Mouse (Mus musculus): ENCODE results near the gene Prtg. TPM values are rescaled to one million over a fixed set of nuclear protein-coding genes. Genes with fewer than 3 reads are reported as not detected.

Gene Prtg
- polyA plus RNA-seq, 1 experiment, result not detected

GRCm38 (mm10) chr9:72889777-72890176, 83.1 kb downstream of the Prtg start:
- Histone ChIP-seq H3K4me3 (ENCODE audit: insufficient read depth, low read length) (no peak overlapping the region), H3K4me1 (ENCODE audit: control insufficient read depth, insufficient read depth, low read length) (no peaks in the 10 kb centered on the region), H3K27ac (ENCODE audit: insufficient read depth, low read depth, low read length) (no peak overlapping the region)
- TF ChIP-seq POLR2A (IDR thresholded peaks at IDR 0.05; ENCODE audit: borderline replicate concordance, low read depth, low read length) (no peak), CTCF (IDR thresholded peaks at IDR 0.05; ENCODE audit: low read depth, low read length) (no peak)

DNA sequence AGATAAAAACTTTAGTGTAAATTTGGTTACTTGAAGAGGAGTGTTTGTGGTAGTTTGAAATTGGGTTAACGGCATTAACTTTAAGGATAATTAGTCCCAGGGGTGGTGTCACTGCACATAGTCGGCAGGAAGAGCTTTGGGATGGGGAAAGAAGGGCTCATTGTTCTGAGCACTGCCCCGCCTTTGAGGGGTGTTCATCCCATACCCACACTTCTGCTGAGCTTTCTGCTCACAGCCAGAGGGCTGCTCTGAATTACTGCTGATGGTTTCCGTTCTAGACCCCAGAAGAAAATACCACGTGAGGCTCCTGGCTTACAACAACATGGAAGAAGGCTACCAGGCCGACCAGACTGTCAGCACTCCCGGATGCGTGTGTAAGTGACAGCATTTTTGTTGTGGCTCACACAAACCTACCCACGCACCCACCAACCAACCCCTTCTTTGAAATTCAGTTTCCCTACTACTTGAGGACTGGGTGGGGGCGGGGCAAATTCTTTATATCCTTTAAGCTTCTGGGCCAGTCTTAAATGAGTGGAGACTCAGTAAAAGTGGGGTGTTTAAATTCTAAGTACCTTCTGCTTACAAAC, 83.9 kb downstream of the Prtg start:
- TF ChIP-seq POLR2A (IDR thresholded peaks at IDR 0.05; ENCODE audit: borderline replicate concordance, low read depth, low read length), result no peak
- TF ChIP-seq CTCF (IDR thresholded peaks at IDR 0.05; ENCODE audit: low read depth, low read length), result no peak
- Histone ChIP-seq H3K27ac (ENCODE audit: insufficient read depth, low read depth, low read length) (no peak overlapping the region), H3K4me3 (ENCODE audit: insufficient read depth, low read length) (no peak overlapping the region), H3K4me1 (ENCODE audit: control insufficient read depth, insufficient read depth, low read length) (no peaks in the 10 kb centered on the region)

DNA sequence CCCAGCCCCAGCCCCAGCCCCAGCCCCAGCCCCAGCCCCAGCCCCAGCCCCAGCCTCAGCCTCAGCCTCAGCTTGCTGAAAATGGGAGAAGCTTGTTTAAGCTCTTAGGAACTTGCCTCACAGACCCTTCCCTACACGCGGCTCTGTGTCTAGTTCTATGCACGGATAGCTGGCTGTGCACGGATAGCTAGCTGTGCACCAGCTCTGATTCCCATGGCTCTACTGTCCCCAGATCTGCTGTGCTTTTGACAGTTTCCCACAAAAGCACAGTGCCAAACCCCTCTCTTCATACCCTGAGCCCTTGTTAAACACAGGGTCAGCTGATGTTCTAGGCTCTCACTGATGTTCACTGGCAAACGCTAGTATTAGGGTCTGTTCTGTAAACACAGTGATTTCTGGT, 86.1 kb downstream of the Prtg start:
- Histone ChIP-seq H3K27ac (ENCODE audit: insufficient read depth, low read depth, low read length) (no peak overlapping the region), H3K4me3 (ENCODE audit: insufficient read depth, low read length) (no peak overlapping the region)
- TF ChIP-seq POLR2A (IDR thresholded peaks at IDR 0.05; ENCODE audit: borderline replicate concordance, low read depth, low read length) (no peak), CTCF (IDR thresholded peaks at IDR 0.05; ENCODE audit: low read depth, low read length) (no peak)

DNA sequence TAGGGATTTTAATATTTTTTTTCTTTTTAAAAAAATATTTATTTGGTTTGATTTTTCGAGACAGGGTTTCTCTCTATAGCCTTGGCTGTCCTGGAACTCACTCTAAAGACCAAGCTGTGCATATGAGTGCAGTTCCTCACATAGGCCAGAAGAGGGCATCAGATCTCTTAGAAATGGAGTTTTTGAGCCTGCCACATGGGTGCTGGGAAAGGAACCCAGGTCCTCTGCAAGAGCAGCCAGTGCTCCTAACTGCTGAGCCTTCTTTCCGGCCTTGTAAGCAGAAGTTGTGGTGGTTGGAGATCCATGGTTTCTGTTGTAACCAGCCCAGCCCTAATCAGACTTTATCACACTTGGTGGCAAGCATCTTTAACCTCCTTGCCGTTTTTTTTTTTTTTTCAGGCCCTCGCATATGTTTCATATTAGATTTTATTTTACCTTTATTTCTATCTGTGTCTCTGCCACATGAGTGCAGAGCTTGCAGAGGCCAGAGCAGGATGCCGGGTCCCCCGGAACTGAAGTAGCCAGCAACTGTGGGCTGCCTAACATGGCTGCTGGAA, 88.2 kb downstream of the Prtg start:
- Histone ChIP-seq H3K4me3 (ENCODE audit: insufficient read depth, low read length) (no peak overlapping the region), H3K27ac (ENCODE audit: insufficient read depth, low read depth, low read length) (no peak overlapping the region), H3K4me1 (ENCODE audit: control insufficient read depth, insufficient read depth, low read length) (no peaks in the 10 kb centered on the region)
- TF ChIP-seq POLR2A (IDR thresholded peaks at IDR 0.05; ENCODE audit: borderline replicate concordance, low read depth, low read length), result no peak
- no peak for TF ChIP-seq CTCF (IDR thresholded peaks at IDR 0.05; ENCODE audit: low read depth, low read length)

More for the DNA sequence above, 86.1 kb downstream of the Prtg start:
- H3K4me1 ChIP-seq (ENCODE audit: control insufficient read depth, insufficient read depth, low read length), result no peaks in the 10 kb centered on the region

DNA sequence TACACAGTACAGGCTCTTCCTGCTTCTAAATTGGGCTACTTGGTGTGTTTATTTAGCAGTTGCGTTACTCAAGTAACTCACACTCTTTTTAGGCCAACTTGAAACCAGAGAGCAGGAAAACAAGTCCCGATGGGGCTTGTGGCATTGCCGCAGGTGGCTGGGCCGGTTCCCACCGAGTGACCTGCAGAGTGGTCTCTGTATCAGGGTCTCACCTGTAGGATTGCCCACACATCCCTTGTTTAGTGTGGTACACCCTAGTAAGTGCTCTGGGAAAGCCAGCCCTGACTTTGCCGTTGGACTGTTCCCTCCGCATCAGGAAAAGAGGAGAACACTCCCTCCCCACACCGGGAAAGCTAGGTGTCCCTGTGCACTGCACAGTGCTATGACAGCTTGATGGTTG, 95.4 kb downstream of the Prtg start:
- no peak overlapping the region for H3K27ac ChIP-seq (ENCODE audit: insufficient read depth, low read depth, low read length)
- no peaks in the 10 kb centered on the region for H3K4me1 ChIP-seq (ENCODE audit: control insufficient read depth, insufficient read depth, low read length)
- no peak overlapping the region for H3K4me3 ChIP-seq (ENCODE audit: insufficient read depth, low read length)
- no peak for TF ChIP-seq CTCF (IDR thresholded peaks at IDR 0.05; ENCODE audit: low read depth, low read length)
- TF ChIP-seq POLR2A (IDR thresholded peaks at IDR 0.05; ENCODE audit: borderline replicate concordance, low read depth, low read length), result no peak

DNA sequence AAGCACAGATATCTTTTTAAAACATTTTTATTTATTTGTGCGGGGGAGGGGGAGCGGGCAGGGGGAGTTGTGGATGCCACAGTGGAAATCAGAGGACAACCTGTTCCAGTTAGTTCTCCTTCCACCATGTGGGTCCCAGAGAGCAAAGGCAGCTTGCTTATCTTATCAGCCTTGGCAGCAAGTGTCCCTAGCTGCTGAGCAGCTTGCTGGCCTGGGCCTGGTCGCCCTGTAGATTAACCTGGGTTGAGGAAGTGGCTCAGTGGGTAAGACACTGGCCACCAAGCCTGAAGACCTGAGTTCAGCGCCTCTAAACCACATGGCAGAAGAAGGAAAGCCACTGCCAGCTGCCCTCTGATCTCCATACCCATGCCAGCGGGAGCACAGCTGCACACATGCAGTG, 95.9 kb downstream of the Prtg start:
- Histone ChIP-seq H3K27ac (ENCODE audit: insufficient read depth, low read depth, low read length) (no peak overlapping the region), H3K4me1 (ENCODE audit: control insufficient read depth, insufficient read depth, low read length) (no peaks in the 10 kb centered on the region), H3K4me3 (ENCODE audit: insufficient read depth, low read length) (no peak overlapping the region)
- no peak for TF ChIP-seq POLR2A (IDR thresholded peaks at IDR 0.05; ENCODE audit: borderline replicate concordance, low read depth, low read length)
- no peak for TF ChIP-seq CTCF (IDR thresholded peaks at IDR 0.05; ENCODE audit: low read depth, low read length)

DNA sequence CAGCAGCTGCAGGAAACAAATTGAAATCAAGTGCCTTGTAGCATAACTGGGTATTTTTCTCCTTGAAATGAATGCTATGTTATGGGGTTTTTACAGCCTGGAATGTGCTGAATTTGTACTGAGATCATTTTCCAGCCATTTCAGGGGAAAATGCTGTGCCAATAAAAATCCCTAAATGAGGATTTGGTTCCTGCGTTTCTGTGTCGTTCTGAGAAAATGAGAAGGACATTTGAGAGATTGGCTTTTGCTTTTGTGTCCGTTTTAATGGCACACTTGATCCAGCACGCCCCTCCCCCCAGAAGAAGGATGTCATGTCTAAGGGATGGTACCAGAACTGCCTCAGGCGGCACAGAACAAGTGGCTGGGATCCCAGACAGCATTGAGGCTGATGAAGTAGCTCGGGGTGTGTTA, 100.0 kb downstream of the Prtg start:
- H3K4me3 ChIP-seq (ENCODE audit: insufficient read depth, low read length), result no peak overlapping the region
- no peaks in the 10 kb centered on the region for H3K4me1 ChIP-seq (ENCODE audit: control insufficient read depth, insufficient read depth, low read length)
- no peak overlapping the region for H3K27ac ChIP-seq (ENCODE audit: insufficient read depth, low read depth, low read length)
- TF ChIP-seq CTCF (IDR thresholded peaks at IDR 0.05; ENCODE audit: low read depth, low read length), result no peak
- TF ChIP-seq POLR2A (IDR thresholded peaks at IDR 0.05; ENCODE audit: borderline replicate concordance, low read depth, low read length), result no peak

DNA sequence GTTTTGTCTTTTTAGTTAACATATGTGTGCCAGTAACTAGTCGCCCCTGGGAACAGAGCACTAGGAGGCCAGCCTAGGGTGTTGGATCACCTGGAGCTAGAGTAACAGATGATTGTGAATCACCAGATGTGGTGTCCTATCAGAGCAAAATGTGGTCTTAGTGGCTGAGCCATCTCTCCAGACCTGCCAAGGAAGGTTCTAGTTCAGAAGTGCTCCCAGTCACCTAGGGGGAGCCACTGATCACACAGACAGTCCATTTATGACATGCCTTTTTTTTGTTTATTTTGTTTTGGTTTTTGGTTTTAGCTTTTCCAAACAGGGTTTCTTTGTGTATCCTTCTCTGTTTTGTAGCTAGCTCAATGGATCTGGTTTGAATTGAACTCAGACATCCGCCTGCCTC, 104.7 kb downstream of the Prtg start:
- no peak overlapping the region for H3K4me3 ChIP-seq (ENCODE audit: insufficient read depth, low read length)

DNA sequence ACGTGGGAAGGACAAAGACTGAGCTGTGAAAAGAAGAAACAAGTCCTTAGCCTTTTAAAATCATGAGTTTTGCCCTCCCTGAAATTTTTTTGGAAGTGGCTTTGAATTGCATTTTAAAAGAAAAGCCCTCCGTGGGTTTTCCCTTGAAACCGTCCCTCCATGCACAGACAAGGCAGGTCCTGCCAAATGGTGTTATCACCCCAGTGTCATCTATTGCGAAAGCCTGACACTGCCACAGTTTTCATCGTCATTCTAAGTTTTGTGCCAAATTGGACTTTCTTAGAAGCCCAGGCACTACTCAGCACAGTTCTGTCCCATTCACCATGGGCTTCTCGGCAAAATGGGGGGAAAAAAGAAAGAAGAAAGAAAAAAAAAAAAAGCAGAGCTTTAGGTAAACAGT, 106.9 kb downstream of the Prtg start:
- Histone ChIP-seq H3K4me3 (ENCODE audit: insufficient read depth, low read length) (no peak overlapping the region), H3K27ac (ENCODE audit: insufficient read depth, low read depth, low read length) (no peak overlapping the region), H3K4me1 (ENCODE audit: control insufficient read depth, insufficient read depth, low read length) (no peaks in the 10 kb centered on the region)
- TF ChIP-seq CTCF (IDR thresholded peaks at IDR 0.05; ENCODE audit: low read depth, low read length) (no peak), POLR2A (IDR thresholded peaks at IDR 0.05; ENCODE audit: borderline replicate concordance, low read depth, low read length) (no peak)

More for the DNA sequence above, 104.7 kb downstream of the Prtg start:
- Histone ChIP-seq H3K4me1 (ENCODE audit: control insufficient read depth, insufficient read depth, low read length) (no peaks in the 10 kb centered on the region), H3K27ac (ENCODE audit: insufficient read depth, low read depth, low read length) (no peak overlapping the region)
- TF ChIP-seq CTCF (IDR thresholded peaks at IDR 0.05; ENCODE audit: low read depth, low read length) (no peak), POLR2A (IDR thresholded peaks at IDR 0.05; ENCODE audit: borderline replicate concordance, low read depth, low read length) (no peak)

- Histone ChIP-seq H3K4me1 (ENCODE audit: control insufficient read depth, insufficient read depth, low read length) (no peaks in the 10 kb centered on the region), H3K4me3 (ENCODE audit: insufficient read depth, low read length) (no peak overlapping the region), H3K27ac (ENCODE audit: insufficient read depth, low read depth, low read length) (no peak overlapping the region)
- TF ChIP-seq CTCF (IDR thresholded peaks at IDR 0.05; ENCODE audit: low read depth, low read length) (no peak), POLR2A (IDR thresholded peaks at IDR 0.05; ENCODE audit: borderline replicate concordance, low read depth, low read length) (no peak)
Observed at GRCm38 (mm10) chr9:72915728-72916127, 109.1 kb downstream of the Prtg start.
